Mouse (Mus musculus): ENCODE measurements around the gene Celf2. TPM values are rescaled to one million over a fixed set of nuclear protein-coding genes. Genes with fewer than 3 reads are reported as not detected.
A peak's percentile ranks its signal among the peaks of the same experiment; 100 is the strongest.

The Celf2 gene
- polyA plus RNA-seq, 1 experiment from 2014 or later, result 57.8 TPM

- H3K9me3 ChIP-seq, result no peaks in the 10 kb centered on the region
- no peak overlapping the region for H3K4me3 ChIP-seq
- no peaks in the 10 kb centered on the region for H3K27me3 ChIP-seq (replicated peaks)
- 59% methylated on average over 4 of the region's 4 CpGs for WGBS
- H3K27ac ChIP-seq (replicated peaks), result no peak overlapping the region
- ATAC-seq (ENCODE audit: extremely low read depth, insufficient number of reproducible peaks, low FRiP score, low TSS enrichment), result no peak
- peaks cover 6% of the 10 kb centered on the region; the same call in 1 of the 2 replicates for H3K4me1 ChIP-seq
- no peaks in the 10 kb centered on the region for H3K36me3 ChIP-seq
- no peak overlapping the region for H3K9ac ChIP-seq
- H3K4me2 ChIP-seq, result no peak overlapping the region
These were observed 769.2 kb downstream of the Celf2 start for GRCm38 (mm10) chr2:6739998-6740668.

- Histone ChIP-seq H3K4me3 (no peak overlapping the region), H3K9ac (no peak overlapping the region), H3K27ac (replicated peaks) (no peak overlapping the region), H3K9me3 (no peaks in the 10 kb centered on the region), H3K4me2 (no peak overlapping the region), H3K27me3 (replicated peaks) (no peaks in the 10 kb centered on the region), H3K4me1 (peaks cover 17% of the 10 kb centered on the region), H3K36me3 (no peaks in the 10 kb centered on the region)
- no peak for ATAC-seq (ENCODE audit: extremely low read depth, insufficient number of reproducible peaks, low FRiP score, low TSS enrichment)
- 86% methylated on average over 2 of the region's 2 CpGs for WGBS
These were observed 777.3 kb downstream of the Celf2 start for GRCm38 (mm10) chr2:6732026-6732425.

DNA sequence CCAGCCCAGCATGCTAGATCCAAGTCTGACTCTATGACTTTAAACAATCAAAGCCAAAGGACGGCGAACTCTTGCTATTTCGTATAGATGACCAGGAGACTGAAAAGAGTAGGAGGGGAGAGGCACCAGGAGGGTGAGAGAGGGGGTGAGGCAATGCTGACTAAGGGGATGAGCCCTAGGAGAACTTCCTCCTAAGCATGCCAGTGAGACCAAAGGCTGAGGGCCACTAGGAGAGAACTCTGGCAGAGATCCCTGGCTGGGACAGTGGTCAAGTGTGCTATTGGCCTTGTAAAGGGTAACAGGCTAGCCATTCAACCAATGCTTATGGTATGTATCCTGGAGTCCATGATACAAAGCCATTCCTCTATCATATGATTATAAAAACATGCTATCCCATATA is 778.5 kb downstream of the Celf2 start:
- peaks cover 20% of the 10 kb centered on the region for H3K4me1 ChIP-seq
- no peaks in the 10 kb centered on the region for H3K9me3 ChIP-seq
- H3K4me3 ChIP-seq, result no peak overlapping the region
- H3K27ac ChIP-seq (replicated peaks), result no peak overlapping the region
- 73% methylated on average over 3 of the region's 3 CpGs for WGBS
- H3K27me3 ChIP-seq (replicated peaks), result no peaks in the 10 kb centered on the region
- no peak overlapping the region for H3K9ac ChIP-seq
- no peak overlapping the region for H3K4me2 ChIP-seq
- ATAC-seq (ENCODE audit: extremely low read depth, insufficient number of reproducible peaks, low FRiP score, low TSS enrichment), result no peak
- H3K36me3 ChIP-seq, result no peaks in the 10 kb centered on the region

- H3K9ac ChIP-seq, result no peak overlapping the region
- H3K27ac ChIP-seq (replicated peaks), result 0 out of 2 replicates have a peak overlapping the region, but pooled peaks have one; percentile 3
- H3K36me3 ChIP-seq, result no peaks in the 10 kb centered on the region
- peaks cover 20% of the 10 kb centered on the region for H3K4me1 ChIP-seq
- H3K27me3 ChIP-seq (replicated peaks), result no peaks in the 10 kb centered on the region
- H3K4me3 ChIP-seq, result no peak overlapping the region
- ATAC-seq (ENCODE audit: extremely low read depth, insufficient number of reproducible peaks, low FRiP score, low TSS enrichment), result no peak
- WGBS, result 26% methylated on average over 9 of the region's 9 CpGs
- no peaks in the 10 kb centered on the region for H3K9me3 ChIP-seq
- H3K4me2 ChIP-seq, result peak overlapping the region; percentile 13
These were observed 779.4 kb downstream of the Celf2 start for GRCm38 (mm10) chr2:6729984-6730383.

DNA sequence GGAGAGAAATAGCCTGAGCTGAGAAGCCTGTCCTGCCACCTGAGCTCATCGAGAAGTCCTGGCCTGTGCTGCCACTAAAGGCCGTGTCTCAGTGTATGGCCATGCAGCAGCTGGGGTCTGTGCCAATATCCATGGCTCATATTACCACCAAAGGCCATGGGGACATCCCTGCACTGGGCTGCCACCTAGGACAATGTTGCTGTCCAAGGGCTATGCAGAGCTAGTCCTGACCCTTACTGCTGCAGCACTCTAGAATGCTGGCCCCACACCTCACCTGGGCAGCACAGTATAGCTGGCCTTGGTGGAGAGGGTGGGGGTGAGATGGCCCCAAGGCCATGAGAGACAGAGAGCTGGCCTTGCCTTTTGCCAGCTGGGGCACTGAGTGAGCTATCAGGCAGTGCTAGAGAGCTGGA is 780.5 kb downstream of the Celf2 start:
- H3K4me2 ChIP-seq, result no peak overlapping the region
- H3K9me3 ChIP-seq, result no peaks in the 10 kb centered on the region
- H3K27me3 ChIP-seq (replicated peaks), result no peaks in the 10 kb centered on the region
- H3K9ac ChIP-seq, result no peak overlapping the region
- 80% methylated on average over 2 of the region's 2 CpGs for WGBS
- H3K27ac ChIP-seq (replicated peaks), result no peak overlapping the region
- H3K4me3 ChIP-seq, result no peak overlapping the region
- ATAC-seq (ENCODE audit: extremely low read depth, insufficient number of reproducible peaks, low FRiP score, low TSS enrichment), result no peak; the same call in 1 of the 2 replicates
- no peaks in the 10 kb centered on the region for H3K36me3 ChIP-seq
- H3K4me1 ChIP-seq, result peaks cover 20% of the 10 kb centered on the region

DNA sequence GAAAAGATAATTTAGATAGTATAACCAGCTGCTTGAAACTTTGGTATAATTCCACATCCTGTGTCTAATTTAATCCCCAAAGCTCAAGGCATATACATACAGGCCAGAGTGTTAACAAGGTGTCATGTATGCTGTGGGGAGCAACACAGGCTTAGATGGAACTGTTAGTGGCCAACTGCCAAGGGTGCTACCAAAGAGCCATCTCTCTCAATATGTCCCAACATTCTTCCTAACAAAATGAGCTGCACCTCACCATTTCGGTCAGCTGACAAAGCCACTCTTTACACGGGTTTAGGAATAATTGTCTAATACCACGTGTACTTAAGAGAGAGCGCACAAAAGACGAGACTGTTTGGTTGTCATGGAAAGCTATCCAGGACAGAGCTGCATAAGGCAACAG is 782.0 kb downstream of the Celf2 start:
- H3K9me3 ChIP-seq, result no peaks in the 10 kb centered on the region
- ATAC-seq (ENCODE audit: extremely low read depth, insufficient number of reproducible peaks, low FRiP score, low TSS enrichment), result no peak
- 79% methylated on average over 5 of the region's 5 CpGs for WGBS
- H3K36me3 ChIP-seq, result no peaks in the 10 kb centered on the region
- no peak overlapping the region for H3K9ac ChIP-seq
- H3K4me1 ChIP-seq, result peaks cover 27% of the 10 kb centered on the region
- no peak overlapping the region for H3K4me3 ChIP-seq
- no peaks in the 10 kb centered on the region for H3K27me3 ChIP-seq (replicated peaks)
- H3K27ac ChIP-seq (replicated peaks), result no peak overlapping the region
- no peak overlapping the region for H3K4me2 ChIP-seq

GRCm38 (mm10) chr2:6726071-6726470 is 783.3 kb downstream of the Celf2 start:
- Histone ChIP-seq H3K4me1 (peaks cover 40% of the 10 kb centered on the region), H3K27me3 (replicated peaks) (no peaks in the 10 kb centered on the region), H3K36me3 (no peaks in the 10 kb centered on the region), H3K9ac (no peak overlapping the region), H3K27ac (replicated peaks) (no peak overlapping the region), H3K4me2 (no peak overlapping the region), H3K4me3 (no peak overlapping the region), H3K9me3 (no peaks in the 10 kb centered on the region)
- no peak for ATAC-seq (ENCODE audit: extremely low read depth, insufficient number of reproducible peaks, low FRiP score, low TSS enrichment)
- WGBS, result 65% methylated on average over 8 of the region's 8 CpGs

GRCm38 (mm10) chr2:6723602-6724001 is 785.8 kb downstream of the Celf2 start:
- Histone ChIP-seq H3K4me3 (no peak overlapping the region), H3K4me2 (no peak overlapping the region), H3K27ac (replicated peaks) (no peak overlapping the region), H3K4me1 (peaks cover 29% of the 10 kb centered on the region), H3K36me3 (no peaks in the 10 kb centered on the region), H3K9me3 (no peaks in the 10 kb centered on the region), H3K9ac (no peak overlapping the region), H3K27me3 (replicated peaks) (no peaks in the 10 kb centered on the region)
- 69% methylated on average over 2 of the region's 2 CpGs for WGBS
- ATAC-seq (ENCODE audit: extremely low read depth, insufficient number of reproducible peaks, low FRiP score, low TSS enrichment), result no peak

DNA sequence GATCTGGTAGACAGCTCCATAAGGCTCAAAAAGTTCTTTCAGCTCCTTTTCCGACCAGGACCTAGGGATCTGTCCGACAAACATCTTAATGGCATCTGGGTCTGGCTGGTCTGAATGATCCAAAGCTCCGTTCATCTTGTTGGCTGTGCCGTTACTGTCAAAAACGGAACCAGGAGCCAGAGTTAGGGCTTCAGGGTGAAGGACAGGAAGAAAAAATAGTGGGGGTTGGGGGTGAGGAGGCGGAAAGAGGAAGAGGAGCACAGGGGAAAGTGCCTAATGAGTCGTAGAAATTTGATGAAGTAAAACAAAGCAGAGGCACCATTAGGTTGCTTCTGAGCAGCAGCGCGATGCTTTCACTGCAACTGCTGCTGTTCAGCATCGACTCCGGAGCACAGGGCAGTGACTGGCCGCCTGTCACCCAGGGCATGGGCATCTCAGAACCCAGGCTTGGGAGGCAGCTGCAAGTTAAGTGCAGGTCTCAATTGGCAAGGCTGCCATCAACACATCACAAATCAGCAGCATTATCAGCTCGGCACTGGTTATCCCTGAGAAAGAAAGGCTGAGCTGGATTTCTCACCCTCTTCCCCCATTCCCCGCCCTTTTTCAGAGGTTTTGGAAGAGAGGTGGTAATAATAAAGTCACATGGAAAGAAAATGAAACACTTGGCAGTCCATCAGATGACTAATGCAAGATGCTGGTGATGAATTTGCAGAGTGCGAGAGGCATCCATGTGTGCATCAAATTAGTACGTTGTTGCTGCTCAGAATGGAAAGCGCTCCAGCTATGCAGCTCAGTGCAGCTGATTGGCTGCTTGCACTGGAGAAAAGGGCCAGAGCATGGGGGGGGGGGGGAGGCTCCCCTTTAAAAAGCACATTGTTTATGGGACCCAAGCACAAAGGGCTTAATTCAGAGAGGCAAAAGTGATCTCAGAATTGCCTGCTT is 787.6 kb downstream of the Celf2 start:
- H3K4me2 ChIP-seq, result peak overlapping the region; percentile 80
- H3K27ac ChIP-seq (replicated peaks), result no peak overlapping the region; the same call in 1 of the 2 replicates

GRCm38 (mm10) chr2:6720753-6721459 is 788.5 kb downstream of the Celf2 start:
- 28% methylated on average over 11 of the region's 11 CpGs for WGBS
- H3K4me3 ChIP-seq, result peak overlapping the region; percentile 48
- no peaks in the 10 kb centered on the region for H3K9me3 ChIP-seq
- H3K27me3 ChIP-seq (replicated peaks), result no peaks in the 10 kb centered on the region
- peak overlapping the region; percentile 71 for H3K9ac ChIP-seq
- H3K27ac ChIP-seq (replicated peaks), result no peak overlapping the region
- ATAC-seq (ENCODE audit: extremely low read depth, insufficient number of reproducible peaks, low FRiP score, low TSS enrichment), result no peak
- H3K36me3 ChIP-seq, result no peaks in the 10 kb centered on the region
- H3K4me2 ChIP-seq, result peak overlapping the region; percentile 80
- H3K4me1 ChIP-seq, result peaks cover 31% of the 10 kb centered on the region

More for the DNA sequence above, 787.6 kb downstream of the Celf2 start:
- Histone ChIP-seq H3K9me3 (no peaks in the 10 kb centered on the region), H3K4me1 (peaks cover 34% of the 10 kb centered on the region), H3K9ac (peak overlapping the region; percentile 71), H3K27me3 (replicated peaks) (no peaks in the 10 kb centered on the region), H3K4me3 (peak overlapping the region; percentile 48), H3K36me3 (no peaks in the 10 kb centered on the region)
- ATAC-seq (ENCODE audit: extremely low read depth, insufficient number of reproducible peaks, low FRiP score, low TSS enrichment), result no peak
- 9% methylated on average over 17 of the region's 17 CpGs for WGBS

DNA sequence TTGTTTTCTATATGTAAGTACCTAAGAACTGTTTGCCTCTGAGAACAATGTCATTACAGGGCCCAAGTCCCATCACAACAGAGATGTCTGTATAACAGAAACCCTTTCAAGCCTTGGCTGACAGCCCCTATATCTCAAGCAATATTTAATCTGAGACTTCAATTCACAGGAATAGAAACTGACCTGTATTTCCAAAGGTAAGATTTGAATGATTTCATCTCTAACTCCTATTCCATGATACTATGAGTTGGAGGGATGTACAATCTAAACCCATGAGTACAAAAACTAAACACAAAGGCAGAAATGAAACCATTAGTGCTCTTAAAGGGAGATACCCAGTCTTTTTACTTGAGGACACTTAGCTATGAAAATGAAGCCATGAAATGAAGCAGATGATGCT is 790.5 kb downstream of the Celf2 start:
- no peak overlapping the region for H3K4me3 ChIP-seq
- no peak for ATAC-seq (ENCODE audit: extremely low read depth, insufficient number of reproducible peaks, low FRiP score, low TSS enrichment)
- no peaks in the 10 kb centered on the region for H3K9me3 ChIP-seq

More for the DNA sequence above, 790.5 kb downstream of the Celf2 start:
- H3K4me2 ChIP-seq, result no peak overlapping the region
- peaks cover 31% of the 10 kb centered on the region for H3K4me1 ChIP-seq
- no peaks in the 10 kb centered on the region for H3K36me3 ChIP-seq
- H3K27ac ChIP-seq (replicated peaks), result no peak overlapping the region
- H3K27me3 ChIP-seq (replicated peaks), result no peaks in the 10 kb centered on the region
- H3K9ac ChIP-seq, result no peak overlapping the region
